Mouse (Mus musculus): ENCODE data around the gene Traf2.

The Traf2 gene

DNA sequence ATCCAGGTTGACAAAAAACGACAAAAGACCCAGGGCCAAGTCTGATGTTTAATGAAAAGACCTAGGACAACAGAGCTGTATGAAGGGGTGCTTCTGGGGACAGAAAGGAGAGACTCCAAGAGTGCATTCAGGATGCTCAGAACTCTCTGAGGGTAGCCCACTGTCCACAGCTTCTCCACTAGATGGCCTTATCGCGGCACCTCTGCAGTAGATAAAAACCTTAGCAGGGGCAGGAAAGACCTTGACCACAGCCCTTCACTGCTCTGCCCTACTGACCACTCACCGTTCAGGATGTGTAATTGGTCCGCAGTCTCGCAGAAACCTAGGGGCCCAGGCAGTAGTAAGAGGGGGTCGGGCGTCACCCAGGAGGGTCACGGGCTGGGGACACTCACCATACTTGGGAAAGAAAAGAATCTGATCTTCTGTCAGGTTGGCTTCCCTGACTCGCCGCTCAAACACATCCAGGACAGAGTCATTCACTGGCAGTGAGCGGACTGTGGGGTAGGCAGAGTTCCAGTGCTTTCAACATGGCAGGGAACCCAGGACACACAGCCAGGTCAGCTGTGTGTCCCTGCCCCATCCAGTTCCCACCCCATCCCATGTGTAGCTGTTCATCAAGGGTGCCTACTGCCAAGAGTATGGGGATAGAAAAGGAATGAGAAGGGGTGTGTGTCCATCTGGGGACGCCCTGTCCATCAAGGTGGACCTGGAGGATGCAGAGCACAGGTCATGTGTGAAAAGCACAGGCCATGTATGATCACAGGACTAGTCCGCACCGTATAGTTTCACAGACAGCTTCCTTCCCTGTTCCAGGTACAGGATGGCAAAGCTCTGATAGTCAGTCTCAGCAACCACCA is 47.9 kb downstream of the Traf2 start:
- CTCF ChIA-PET: no interaction called here

DNA sequence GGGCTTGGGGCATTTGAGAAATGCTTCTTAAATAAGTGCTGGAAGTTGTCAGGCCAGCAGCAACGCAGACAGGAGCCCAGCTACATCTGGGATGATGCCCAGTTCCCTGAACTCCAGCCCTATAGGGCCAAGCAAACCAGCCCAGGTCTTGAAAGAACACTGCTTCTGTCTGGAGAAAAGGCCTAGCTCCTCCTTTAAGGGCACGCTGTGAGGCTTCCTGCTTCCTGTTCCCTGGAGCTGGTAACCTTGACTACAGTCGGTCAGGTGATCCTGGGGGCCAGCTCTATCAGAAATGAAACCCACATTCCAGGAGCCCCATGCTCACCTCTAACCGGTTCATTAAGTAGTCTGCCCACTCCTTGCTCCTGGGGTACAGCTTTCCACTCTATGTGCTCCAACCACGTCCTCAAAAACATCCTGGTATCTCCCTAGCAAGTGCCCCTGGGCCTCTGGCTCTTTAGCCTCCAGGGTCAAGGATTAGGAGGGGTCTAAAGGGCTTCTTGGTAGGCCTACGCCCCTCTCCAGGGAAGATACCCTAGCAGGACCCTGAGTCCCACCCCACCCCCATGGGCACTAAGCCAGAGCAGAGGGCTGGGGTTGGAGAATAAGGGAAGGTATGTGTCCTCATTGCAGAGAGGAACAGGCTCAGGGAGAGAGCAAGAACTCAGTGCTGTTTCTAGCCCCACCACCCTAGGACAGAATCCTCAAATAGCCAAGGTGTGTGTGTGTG is 48.7 kb downstream of the Traf2 start:
- CTCF ChIA-PET: no interaction called here

DNA sequence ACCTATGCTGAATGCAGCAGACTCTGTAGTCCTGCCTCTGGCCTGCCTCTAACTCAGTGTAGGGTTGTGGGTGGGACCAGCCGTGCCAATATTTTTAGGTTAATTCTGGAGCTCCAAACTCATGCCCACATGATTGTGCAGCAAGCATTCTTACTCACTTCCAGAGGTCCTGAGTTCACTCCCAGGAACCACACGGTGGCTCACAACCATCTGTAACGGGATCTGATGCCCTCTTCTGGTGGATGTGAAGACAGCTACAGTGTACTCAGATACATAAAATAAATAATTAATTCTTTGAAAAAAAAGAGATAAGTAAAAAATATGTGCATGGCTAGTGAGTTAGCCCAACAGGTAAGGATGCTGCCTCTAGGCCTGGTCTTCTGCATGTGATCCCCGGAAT is 50.3 kb downstream of the Traf2 start:
- CTCF ChIA-PET: no interaction called here

DNA sequence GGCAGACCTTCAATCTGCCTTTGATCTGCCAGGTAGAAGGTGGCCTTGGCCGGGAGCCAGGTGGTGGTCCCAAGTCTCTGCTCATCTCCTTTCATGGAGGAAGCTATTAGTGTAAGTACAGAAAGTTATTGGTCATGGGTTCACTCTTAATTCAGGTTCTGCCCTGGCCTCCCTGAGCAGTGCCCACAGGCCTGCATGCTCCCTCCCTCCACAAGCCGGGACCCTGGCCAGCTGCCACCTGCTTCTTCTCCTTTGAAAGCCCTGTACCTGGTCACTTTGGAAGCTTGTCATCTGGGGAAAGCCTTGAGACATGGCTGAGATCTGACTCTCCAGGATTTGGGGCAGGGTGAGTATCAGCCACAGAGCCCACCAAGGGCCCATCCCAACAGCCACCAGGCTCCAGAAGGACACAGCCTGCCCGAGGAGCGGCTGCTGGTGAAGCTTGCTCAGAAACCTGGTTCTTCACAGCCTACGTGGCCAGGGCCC is 53.2 kb downstream of the Traf2 start, which contains the start of gene Lcn12:
Lcn12 (minus strand) TSS at position 436 of the 486 bp plus-strand sequence.
- CTCF ChIA-PET: interaction anchor here (0.5 kb wide), 1 partner anchor 671 kb away, joined by 4 read pairs; no protein-coding TSS in a partner anchor

DNA sequence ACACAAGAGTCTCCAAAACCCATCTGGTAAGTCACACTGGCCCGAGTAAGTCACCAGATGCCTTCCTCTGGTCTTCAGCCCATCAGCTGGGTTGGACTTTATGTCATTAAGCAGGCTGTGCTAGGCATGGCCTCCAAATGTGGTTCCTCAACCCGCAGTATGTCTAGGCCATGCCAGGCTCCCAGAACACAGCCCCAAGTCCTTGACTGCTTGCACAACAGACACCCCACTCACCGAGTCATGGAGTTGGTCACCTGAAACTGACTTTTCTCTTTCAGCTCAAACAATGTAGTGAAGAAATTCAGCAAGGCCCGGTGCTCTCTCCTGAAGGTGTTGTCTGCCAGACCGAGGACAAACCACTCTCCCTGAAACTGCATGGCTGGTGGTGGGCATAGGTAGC is 53.8 kb downstream of the Traf2 start:
- CTCF ChIA-PET: no interaction called here

DNA sequence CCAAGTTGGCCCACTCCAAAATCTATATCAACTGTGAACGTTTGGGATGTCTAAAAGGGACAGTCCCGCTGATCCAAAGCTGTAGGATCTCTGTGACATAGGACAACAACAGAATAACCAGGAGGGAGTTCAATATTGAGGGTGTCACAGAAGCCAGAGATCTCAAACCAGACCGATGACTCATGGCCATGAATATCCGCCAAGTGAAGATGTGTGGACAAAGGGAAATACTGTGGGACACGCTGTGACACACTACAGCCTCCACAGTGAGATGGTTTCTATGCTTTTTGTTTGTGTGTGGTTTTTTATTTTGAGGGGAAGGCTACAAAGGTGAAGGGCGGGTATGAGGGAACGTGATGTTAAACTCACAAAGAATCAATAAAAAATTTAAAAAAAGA is 58.1 kb downstream of the Traf2 start:
- CTCF ChIA-PET: no interaction called here

DNA sequence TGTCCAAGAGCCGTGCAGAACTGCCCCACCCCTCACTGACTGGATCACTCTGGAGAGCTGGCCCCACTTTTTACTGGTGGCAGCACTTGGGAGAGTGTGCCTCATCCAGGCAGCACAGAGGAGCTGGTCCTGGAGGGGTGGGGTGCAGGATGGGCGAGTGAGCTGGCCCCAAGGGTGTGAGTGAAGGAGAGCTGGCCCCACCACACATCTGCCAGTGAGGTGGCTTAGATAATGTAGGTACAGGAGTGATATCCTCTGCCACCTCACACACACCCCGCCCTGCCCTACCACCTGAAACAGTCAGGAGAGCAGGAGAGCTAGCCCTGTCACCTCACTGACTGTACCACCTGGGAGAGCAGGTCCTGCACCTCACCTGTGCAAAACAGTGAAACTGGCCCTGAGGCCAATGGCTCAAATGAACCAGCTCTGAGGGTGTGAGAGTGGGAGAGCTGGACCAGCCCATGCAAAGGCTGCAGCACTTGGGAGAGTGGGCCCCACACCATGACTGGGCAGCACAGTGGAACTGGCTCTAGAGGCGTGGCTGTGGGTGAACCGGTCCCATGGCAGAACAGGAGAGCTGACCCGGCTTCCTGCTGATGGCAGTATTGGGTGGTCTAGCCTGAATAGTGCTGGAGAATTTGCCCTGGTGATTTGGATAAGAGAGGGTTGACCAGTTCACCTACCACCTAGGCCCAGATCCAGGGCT is 58.6 kb downstream of the Traf2 start:
- CTCF ChIA-PET: no interaction called here

DNA sequence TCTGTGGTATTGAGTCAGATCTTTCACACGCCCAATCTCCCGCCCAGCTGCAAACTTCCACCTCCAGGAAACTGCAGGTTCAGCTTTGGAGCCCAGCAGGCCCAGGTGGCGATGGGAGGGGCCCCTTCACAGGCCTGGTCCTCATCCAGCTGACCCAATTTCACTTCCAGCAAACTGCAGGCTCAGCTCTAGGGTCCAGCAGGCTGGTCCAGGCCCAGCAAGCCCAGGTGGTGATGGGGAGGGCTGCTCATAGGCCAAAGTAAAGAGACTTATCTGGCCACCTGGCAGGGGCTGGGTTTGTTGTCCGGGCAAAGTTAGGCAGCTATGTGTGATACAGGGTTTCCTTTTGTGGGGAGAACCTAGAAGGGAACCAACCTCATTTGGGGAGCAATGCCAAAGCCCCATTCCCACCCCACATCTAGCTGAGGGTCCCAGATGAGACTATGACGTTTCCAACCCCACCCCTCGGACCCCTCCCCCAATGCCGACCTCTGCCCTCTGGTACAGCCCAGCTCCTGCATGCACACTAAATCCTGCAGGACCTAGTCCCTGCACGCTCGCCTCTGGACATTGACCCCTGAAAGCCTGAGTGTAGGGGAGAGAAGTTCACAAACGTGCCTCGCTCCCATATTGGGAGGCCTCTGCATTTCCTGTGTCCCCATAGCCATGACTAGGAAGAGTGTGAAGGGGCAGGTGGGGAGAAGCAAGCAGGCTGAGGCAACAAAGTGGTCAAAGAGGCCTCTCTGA is 61.7 kb downstream of the Traf2 start:
- CTCF ChIA-PET: interaction anchor here (0.7 kb wide), 1 partner anchor 66 kb away, joined by 3 read pairs; no protein-coding TSS in a partner anchor

DNA sequence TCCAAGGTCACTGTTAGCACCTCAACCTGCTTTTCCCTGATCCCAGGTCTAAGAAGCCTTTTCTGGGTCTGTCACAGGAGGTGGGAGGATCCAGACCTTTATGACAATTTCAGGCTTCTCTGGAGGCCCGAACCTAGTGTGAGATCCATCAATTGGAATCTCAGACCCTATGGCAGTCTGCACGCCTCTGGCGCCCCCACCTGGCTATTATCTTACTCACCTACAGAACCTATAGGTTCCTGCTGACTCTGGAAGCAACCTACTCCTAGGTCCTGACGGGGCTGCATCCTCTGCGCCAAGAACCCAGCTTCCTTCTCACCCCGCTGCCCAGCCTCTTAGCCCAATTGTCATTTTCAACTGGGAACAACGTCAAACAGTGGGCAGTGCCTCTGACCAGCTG is 63.8 kb downstream of the Traf2 start:
- CTCF ChIA-PET: interaction anchor here (0.7 to 1.1 kb wide), 2 partner anchors 60 to 233 kb away, joined by 4 to 6 read pairs; partner anchors contain the start of gene Fut7

DNA sequence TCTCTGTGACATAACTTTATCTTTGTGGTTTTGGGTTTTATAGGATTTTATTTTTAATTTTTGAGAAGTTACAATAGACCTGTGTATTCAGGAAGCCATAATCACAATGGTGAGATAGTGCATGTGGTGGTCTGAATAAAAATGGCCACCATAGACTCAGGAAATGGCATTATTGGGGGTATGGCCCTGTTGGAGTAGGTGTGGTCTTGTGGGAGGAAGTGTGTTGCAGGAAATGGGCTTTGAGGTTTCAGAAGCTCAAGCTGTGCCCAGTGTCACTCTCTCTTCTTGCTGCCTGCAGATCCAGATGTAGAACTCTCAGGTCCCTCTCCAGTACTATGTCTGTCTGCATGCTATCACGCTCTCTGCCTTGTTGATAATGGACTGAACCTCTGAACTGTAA is 66.2 kb downstream of the Traf2 start:
- CTCF ChIA-PET: no interaction called here

DNA sequence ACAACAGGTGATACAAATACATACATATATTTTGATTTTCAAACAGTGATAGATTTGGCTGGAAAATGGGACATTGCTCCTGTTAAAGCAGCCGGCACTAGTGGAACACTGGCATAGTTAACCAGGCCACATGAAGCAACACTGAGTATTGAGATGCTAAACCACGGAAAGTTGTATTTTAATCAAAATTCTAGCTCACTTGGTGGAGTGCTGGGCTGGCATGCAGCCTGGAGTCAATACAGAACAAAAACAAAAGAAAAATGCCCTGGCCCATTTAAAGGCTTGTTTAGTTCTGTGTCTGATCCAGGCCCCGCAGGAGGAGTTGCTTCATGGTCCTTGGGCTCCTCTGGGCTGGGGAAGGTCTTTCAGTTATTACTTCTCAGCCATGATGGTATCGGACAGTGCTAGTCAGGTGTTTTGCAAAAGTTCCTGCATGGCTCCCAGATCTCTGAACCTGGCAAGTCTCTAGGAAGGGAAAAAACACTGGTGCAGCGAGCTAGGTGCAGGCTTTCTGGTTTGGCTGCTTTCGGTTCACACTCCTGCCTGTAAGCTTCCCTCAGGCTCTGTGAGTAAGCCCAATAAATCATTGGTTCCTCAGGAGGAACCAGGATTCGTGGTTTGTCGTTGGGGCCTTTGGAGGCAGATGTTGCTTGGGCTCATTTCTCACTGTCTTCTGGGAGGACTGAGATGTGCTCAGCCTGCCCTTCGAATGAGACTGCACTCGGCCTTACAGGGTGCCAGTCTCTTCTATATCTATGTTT is 67.0 kb downstream of the Traf2 start:
- CTCF ChIA-PET: no interaction called here

DNA sequence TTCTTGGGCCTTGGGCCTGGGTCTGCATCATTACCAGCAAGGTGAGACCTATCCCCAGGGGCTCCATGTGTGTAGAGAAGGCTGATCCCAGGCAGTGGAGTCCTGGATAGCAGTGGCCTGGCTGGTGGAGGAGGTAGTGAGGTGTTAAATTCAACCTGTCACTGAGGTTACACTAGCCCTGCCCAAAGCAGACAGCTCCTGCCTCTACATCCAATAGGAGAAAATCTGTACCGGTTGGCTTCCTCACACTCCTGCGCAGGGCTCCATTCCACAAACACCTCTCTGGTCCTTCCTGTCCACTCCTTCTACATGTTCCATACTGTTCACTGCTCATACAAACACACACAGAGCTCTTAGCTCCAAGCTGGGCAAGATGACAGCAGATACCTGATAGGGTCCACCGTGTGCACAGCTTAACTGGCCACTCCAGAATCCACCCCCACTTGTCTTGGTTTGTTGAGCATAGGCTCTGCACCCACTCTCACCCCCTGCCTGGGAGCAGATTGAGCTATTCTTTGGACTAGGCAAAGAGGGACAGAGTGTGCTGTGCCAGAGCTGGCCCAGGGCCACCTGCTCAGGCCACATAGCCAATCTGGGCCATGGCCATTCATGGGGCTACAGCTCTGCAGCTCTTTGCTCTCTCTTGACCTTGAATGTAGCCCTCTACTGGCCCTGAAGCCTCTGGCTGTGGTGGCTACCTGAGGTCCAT is 68.6 kb downstream of the Traf2 start:
- CTCF ChIA-PET: no interaction called here

DNA sequence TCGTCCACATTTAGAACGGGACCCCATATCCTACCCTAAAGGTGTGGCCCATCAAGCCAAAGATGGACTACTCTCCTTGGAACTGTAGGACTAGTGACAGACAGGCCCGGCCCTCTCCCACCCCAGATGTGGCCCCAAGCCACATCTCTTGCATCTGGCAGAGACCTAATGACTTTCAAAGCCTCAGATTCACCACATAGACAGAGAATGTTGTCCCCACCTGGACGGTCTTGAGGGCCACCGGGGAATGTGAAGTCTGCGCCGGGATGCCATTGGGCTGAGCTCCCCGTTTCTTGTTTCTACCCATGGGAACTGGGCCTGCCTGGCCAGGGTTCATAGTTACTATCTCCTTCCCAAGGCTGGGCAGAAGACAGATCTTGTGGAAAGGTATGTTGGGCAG is 69.2 kb downstream of the Traf2 start:
- CTCF ChIA-PET: no interaction called here

DNA sequence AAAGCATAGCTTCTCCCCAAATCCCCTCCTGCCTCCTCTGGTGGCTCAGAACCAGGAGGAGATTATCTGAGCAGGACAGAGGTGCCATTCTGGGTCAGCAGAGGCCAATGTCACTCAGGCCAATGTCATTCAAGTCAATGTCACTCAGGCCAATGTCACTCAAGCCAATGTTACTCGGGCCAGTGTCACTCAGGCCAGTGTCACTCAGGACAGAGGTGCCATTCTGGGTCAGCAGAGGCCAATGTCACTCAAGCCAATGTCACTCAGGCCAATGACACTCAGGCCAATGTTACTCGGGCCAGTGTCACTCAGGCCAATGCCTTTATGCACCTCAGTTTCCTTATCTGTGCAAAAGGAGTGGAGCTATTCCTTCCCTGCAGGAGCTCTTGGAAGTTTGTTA is 74.2 kb downstream of the Traf2 start:
- CTCF ChIA-PET: interaction anchor here (0.7 kb wide), 1 partner anchor 16 kb away, joined by 3 read pairs; the partner anchor contains the start of gene Clic3

DNA sequence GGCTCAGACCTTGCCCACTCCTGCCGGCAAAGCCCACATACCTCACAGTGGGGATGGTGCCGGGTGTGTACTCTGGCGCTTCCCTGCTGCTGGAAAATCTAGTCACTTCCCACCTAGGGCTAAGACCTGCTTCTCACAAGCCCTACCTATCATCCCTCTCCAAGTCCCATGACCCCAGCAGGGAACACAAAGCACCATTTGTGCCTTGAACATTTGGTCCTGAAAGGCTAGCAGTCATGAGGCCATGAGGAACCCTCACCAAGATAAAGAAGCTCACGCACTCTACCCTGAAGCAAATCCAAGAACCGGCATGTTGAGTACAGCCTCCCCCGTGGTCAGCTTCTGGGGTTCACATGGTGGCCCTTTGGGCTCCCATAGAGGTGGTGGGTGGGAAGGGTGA is 76.8 kb downstream of the Traf2 start, which contains the start of gene Ptgds:
Ptgds (minus strand) TSS at position 78 of the 400 bp plus-strand sequence.
- CTCF ChIA-PET: interaction anchor here (0.7 kb wide), 1 partner anchor 46 kb away, joined by 3 read pairs; no protein-coding TSS in a partner anchor

DNA sequence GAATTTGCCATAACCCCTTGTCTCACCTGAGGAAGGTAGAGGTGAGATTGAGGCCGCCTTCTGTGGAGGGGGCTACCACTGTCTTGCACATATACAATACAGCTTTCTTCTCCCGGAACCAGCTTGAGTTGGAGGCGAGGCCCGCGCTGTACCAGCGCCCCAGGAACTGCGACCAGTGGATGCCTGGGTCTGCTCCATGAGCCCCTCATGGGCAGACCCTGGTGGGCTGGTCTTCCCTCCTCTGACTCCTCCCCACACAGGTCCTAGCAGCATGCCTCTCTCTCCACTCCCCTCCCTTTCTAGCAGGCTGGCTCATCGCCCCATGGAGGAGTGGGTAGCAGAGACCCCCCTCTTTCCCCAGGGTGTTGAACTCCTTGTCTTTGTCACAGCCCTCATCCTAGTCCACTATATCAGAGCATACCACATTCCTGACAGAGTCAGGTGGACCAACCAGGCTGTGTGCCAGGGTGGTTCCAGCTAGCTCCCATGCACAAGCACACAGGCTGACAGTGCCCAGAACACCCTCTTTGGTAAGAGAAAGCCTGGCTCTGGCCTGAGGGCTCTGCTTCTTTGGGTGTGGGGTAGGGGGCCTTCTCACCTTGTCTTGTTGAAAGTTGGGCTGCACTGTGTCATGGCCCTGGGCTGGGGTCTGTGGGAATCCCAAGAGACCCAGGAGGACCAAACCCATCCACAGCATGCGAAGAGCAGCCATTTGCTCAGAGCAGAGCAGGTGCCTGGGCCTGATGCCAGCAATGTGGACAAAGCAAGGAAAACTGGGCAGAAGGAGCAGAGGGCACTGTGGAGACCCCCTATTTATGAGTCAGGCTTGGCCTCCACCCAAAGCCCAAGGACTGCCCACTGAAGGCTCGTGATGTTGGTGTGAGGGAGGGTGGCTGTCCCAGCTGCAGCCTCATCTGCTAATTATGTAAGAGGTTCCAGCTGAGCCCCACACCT is 77.5 kb downstream of the Traf2 start:
- CTCF ChIA-PET: interaction anchor here (0.7 kb wide), 1 partner anchor 46 kb away, joined by 3 read pairs; no protein-coding TSS in a partner anchor
